8 mouse cellular contexts compared by ENCODE assay signal in the genomic region with DNA sequence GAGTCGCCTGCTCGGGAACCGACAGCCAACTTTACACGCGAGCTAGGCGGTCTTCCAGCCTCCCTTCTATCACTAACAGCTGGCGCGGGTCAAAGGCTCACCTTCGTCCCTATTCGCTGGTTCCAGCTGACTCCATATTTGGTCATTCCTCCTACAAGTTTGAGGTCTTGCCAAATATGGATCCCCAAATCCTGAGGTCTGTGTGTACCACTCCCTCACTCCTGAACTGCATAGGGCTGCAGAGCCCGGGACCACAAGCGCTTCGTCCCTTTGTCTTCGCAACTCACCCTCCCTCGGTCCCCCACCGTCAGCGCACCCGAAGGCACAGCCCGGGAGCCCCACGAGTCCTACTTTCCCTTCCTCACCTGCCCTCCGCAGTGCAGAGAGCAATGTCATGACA. TPM values are rescaled to one million over a fixed set of nuclear protein-coding genes. Genes with fewer than 3 reads are reported as not detected.
A peak's percentile ranks its signal among the peaks of the same experiment; 100 is the strongest.
DNase-seq lines count a peak whose midpoint lies in the region; ATAC-seq and TF ChIP-seq lines count a peak whose summit lies in the region.

No protein-coding gene starts in this region.

- no peak for TF ChIP-seq CTCF in brain, embryonic 14.5 days (IDR thresholded peaks at IDR 0.05; ENCODE audit: borderline replicate concordance, extremely low read depth, insufficient read depth, insufficient read length)

- H3ac ChIP-seq in myocyte (ENCODE audit: control insufficient read depth, insufficient read length): peak overlapping the region; percentile 50

- under 1% methylated on average over 21 of the region's 21 CpGs for WGBS in heart, embryonic 10.5 days
- WGBS in kidney, embryonic 14.5 days: under 1% methylated on average over 21 of the region's 21 CpGs
- under 1% methylated on average over 21 of the region's 21 CpGs for WGBS in liver, embryonic 11.5 days

- H3K27ac ChIP-seq in heart, embryonic 10.5 days: peak overlapping the region; percentile 99
- H3K27ac ChIP-seq in kidney, embryonic 14.5 days (ENCODE audit: low read depth, low read length): peak overlapping the region; percentile 86
- H3K27ac ChIP-seq in liver, embryonic 11.5 days (ENCODE audit: low read depth, low read length): peak overlapping the region; percentile 80

- peak overlapping the region; percentile 64 for H3K4me2 ChIP-seq in kidney, embryonic 14.5 days (replicated peaks; ENCODE audit: low read depth, low read length)
- peak overlapping the region; percentile 73 for H3K4me2 ChIP-seq in liver, embryonic 11.5 days
- H3K4me2 ChIP-seq in myocyte (ENCODE audit: low read depth): peak overlapping the region; percentile 94

- peaks cover 6% of the 10 kb centered on the region for H3K4me1 ChIP-seq in heart, embryonic 10.5 days
- H3K4me1 ChIP-seq in kidney, embryonic 14.5 days (ENCODE audit: control insufficient read depth, insufficient read depth, low read length): no peaks in the 10 kb centered on the region
- peaks cover 3% of the 10 kb centered on the region; the same call in 1 of the 2 replicates for H3K4me1 ChIP-seq in liver, embryonic 11.5 days (replicated peaks; ENCODE audit: control insufficient read depth, insufficient read depth, low read length)

- H3K9me3 ChIP-seq in heart, embryonic 10.5 days: no peaks in the 10 kb centered on the region
- H3K9me3 ChIP-seq in kidney, embryonic 14.5 days (ENCODE audit: control insufficient read depth, low read length): no peaks in the 10 kb centered on the region
- no peaks in the 10 kb centered on the region for H3K9me3 ChIP-seq in liver, embryonic 11.5 days (ENCODE audit: control insufficient read depth, low read length)

- peak; percentile 79 for DNase-seq in CD4-positive helper T cell, adult 2 months (ENCODE audit: low read depth, low spot score)
- DNase-seq in brain, embryonic 14.5 days (ENCODE audit: low read depth): peak; percentile 85
- DNase-seq in heart, embryonic 10.5 days (ENCODE audit: low spot score): peak; percentile 94
- DNase-seq in liver, embryonic 11.5 days (ENCODE audit: low spot score): peak; percentile 76
- DNase-seq in splenic B cell, adult 2 months (ENCODE audit: low read depth, low spot score): peak; percentile 66

- H3K27me3 ChIP-seq in heart, embryonic 10.5 days (ENCODE audit: insufficient read depth, poor library complexity, severe bottlenecking): no peaks in the 10 kb centered on the region
- no peaks in the 10 kb centered on the region for H3K27me3 ChIP-seq in kidney, embryonic 14.5 days (ENCODE audit: control insufficient read depth, insufficient read depth, low read length)
- H3K27me3 ChIP-seq in liver, embryonic 11.5 days (replicated peaks; ENCODE audit: control insufficient read depth, insufficient read depth, low read length): no peaks in the 10 kb centered on the region
- H3K27me3 ChIP-seq in myocyte (ENCODE audit: control insufficient read depth, insufficient read depth, insufficient read length): no peaks in the 10 kb centered on the region
- no peaks in the 10 kb centered on the region for H3K27me3 ChIP-seq in splenic B cell, adult 2 months (ENCODE audit: control insufficient read depth, insufficient read depth, low read length, poor library complexity, severe bottlenecking)

- peaks cover 46% of the 10 kb centered on the region for H3K79me2 ChIP-seq in myocyte (ENCODE audit: control insufficient read depth, insufficient read depth)

- peaks cover 18% of the 10 kb centered on the region for H3K36me3 ChIP-seq in heart, embryonic 10.5 days
- H3K36me3 ChIP-seq in kidney, embryonic 14.5 days (ENCODE audit: control insufficient read depth, insufficient read depth, low read length): peaks cover 11% of the 10 kb centered on the region; the same call in 1 of the 2 replicates
- peaks cover 3% of the 10 kb centered on the region for H3K36me3 ChIP-seq in liver, embryonic 11.5 days (ENCODE audit: control insufficient read depth, insufficient read depth, low read length)
- H3K36me3 ChIP-seq in myocyte (ENCODE audit: control insufficient read depth, insufficient read depth): peaks cover 6% of the 10 kb centered on the region
- no peaks in the 10 kb centered on the region for H3K36me3 ChIP-seq in splenic B cell, adult 2 months (ENCODE audit: control insufficient read depth, insufficient read depth, low read length, poor library complexity, severe bottlenecking)

- H3K4me3 ChIP-seq in heart, embryonic 10.5 days: peak overlapping the region; percentile 84
- peak overlapping the region; percentile 76 for H3K4me3 ChIP-seq in kidney, embryonic 14.5 days (ENCODE audit: low read length)
- peak overlapping the region; percentile 71 for H3K4me3 ChIP-seq in liver, embryonic 11.5 days (ENCODE audit: low read depth, low read length)
- peak overlapping the region; percentile 97 for H3K4me3 ChIP-seq in myocyte

- peak; percentile 77 for ATAC-seq in erythroblast, adult 5-6 weeks (replicated peaks; ENCODE audit: low FRiP score, poor library complexity, severe bottlenecking)
- ATAC-seq in kidney, embryonic 14.5 days (ENCODE audit: low FRiP score, low TSS enrichment): peak; percentile 80
- ATAC-seq in liver, embryonic 11.5 days (replicated peaks; ENCODE audit: low FRiP score): peak; percentile 78

- peak; percentile 23; the same call in 1 of the 2 replicates for TF ChIP-seq POLR2A in brain, embryonic 14.5 days (IDR thresholded peaks at IDR 0.05; ENCODE audit: borderline replicate concordance, extremely low read depth, insufficient read depth, insufficient read length, poor library complexity, severe bottlenecking)
- TF ChIP-seq POLR2A in myocyte (IDR thresholded peaks at IDR 0.05; ENCODE audit: insufficient read length, low read depth): peak; percentile 58

- peak overlapping the region; percentile 80 for H3K9ac ChIP-seq in kidney, embryonic 14.5 days (ENCODE audit: low read depth, low read length)
- H3K9ac ChIP-seq in liver, embryonic 11.5 days (ENCODE audit: low read depth, low read length): peak overlapping the region; percentile 74

TF ChIP-seq in myocyte, 11 proteins besides CTCF, POLR2A, EP300 and RAD21:
- TF ChIP-seq E2F4 (IDR thresholded peaks at IDR 0.05; ENCODE audit: insufficient read depth) (no peak), TCF3 (IDR thresholded peaks at IDR 0.05; ENCODE audit: insufficient read length, low read depth) (no peak), MYOD1 (IDR thresholded peaks at IDR 0.05; ENCODE audit: control insufficient read depth in 1 of 3, insufficient read length in 2 of 3, low read depth in 2 of 3) (peak in 1 of 3 experiments; percentile 43), POLR2AphosphoS2 (IDR thresholded peaks at IDR 0.05; ENCODE audit: insufficient read length, low read depth) (peak; percentile 56), SRF (IDR thresholded peaks at IDR 0.05; ENCODE audit: control insufficient read depth, insufficient read length, low read depth) (peak; percentile 99), MYOG (IDR thresholded peaks at IDR 0.05; ENCODE audit: control insufficient read depth in 1 of 3, insufficient read depth in 1 of 3, insufficient read length in 2 of 3, low read depth in 2 of 3) (peak; percentile 39 to 68 (median 53))

RNA-seq across cellular contexts. Expression of gene Abracl, which starts 0.8 kb away (rescaled TPM):
- polyA plus RNA-seq in brain, embryonic 14.5 days (2012; rRNA removed): 61.8 and 123 TPM in 2 replicates
- 51.4 and 73.2 TPM in 2 replicates for total RNA-seq in erythroblast, adult 5-6 weeks (2015; ENCODE audit: low replicate concordance)
- total RNA-seq in erythroblast, adult 5-6 weeks (2017; ENCODE audit: low replicate concordance): 48.9 and 55.5 TPM in 2 replicates
- polyA plus RNA-seq in heart, embryonic 10.5 days (2016; fragmentation: Nextera tagmentation; extraction: Ambion mirVana): 190 and 216 TPM in 2 replicates
- 134 and 179 TPM in 2 replicates for polyA plus RNA-seq in kidney, embryonic 14.5 days (2014; fragmentation: Nextera tagmentation; extraction: Ambion mirVana)
- polyA plus RNA-seq in liver, embryonic 11.5 days (2014; fragmentation: Nextera tagmentation; extraction: Ambion mirVana): 109 and 115 TPM in 2 replicates
- 65.7 TPM for polyA plus RNA-seq in myocyte (2012; fragmentation: generic; extraction: Trizol)

RNA-seq across cellular contexts. Expression of gene Reps1, which starts 33.3 kb away (rescaled TPM):
- polyA plus RNA-seq in brain, embryonic 14.5 days (2012; rRNA removed): 85.6 and 86.1 TPM in 2 replicates
- total RNA-seq in erythroblast, adult 5-6 weeks (2015; ENCODE audit: low replicate concordance): 23.6 and 27.5 TPM in 2 replicates
- 7.2 and 14.7 TPM in 2 replicates for total RNA-seq in erythroblast, adult 5-6 weeks (2017; ENCODE audit: low replicate concordance)
- 10.2 and 10.6 TPM in 2 replicates for polyA plus RNA-seq in heart, embryonic 10.5 days (2016; fragmentation: Nextera tagmentation; extraction: Ambion mirVana)
- 20.3 and 23.0 TPM in 2 replicates for polyA plus RNA-seq in kidney, embryonic 14.5 days (2014; fragmentation: Nextera tagmentation; extraction: Ambion mirVana)
- polyA plus RNA-seq in liver, embryonic 11.5 days (2014; fragmentation: Nextera tagmentation; extraction: Ambion mirVana): 13.3 and 17.8 TPM in 2 replicates
- polyA plus RNA-seq in myocyte (2012; fragmentation: generic; extraction: Trizol): 33.7 TPM

Comparison
In these comparisons a context has a peak if more than half of its experiments do, and no peak if none do; other contexts are left out.
1. Peak in every context shown above with its lines: DNase-seq, ATAC-seq, H3K4me3 ChIP-seq and H3K27ac ChIP-seq.